ENCODE assay signal across 13 mouse cellular contexts in the genomic region with DNA sequence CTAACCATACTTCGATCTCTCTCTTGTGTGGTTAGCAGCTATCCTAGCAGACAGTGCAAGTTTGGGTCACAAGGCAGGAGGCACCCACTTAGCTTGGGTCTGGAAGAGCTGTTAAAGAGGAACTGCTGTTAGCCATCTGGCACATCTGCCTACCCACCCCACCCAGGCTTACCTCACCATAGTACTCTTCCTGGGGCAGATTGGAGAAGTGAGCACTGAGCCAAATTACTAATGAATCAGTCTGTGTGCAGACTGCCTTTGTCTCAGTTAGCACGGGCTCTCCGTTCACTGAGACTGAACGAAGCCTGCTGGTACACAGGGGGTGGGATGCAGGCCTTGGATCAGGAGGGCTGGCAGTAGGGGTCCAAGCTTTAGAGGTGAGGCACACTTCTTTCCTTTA. TPM values are rescaled to one million over a fixed set of nuclear protein-coding genes. Genes with fewer than 3 reads are reported as not detected.
DNase-seq lines count a peak whose midpoint lies in the region; ATAC-seq and TF ChIP-seq lines count a peak whose summit lies in the region.
"Had no signal": no experiment of that assay in that cellular context is flagged by ENCODE, and none has a peak within 500 bp of the region (broad histone marks: within the 10 kb centered on the region; RNA-seq: fewer than 3 reads in every experiment).

No protein-coding gene starts in this region.

- H3K9ac ChIP-seq in lung, postnatal 0 days (replicated peaks; ENCODE audit: low read depth): no peak overlapping the region
- H3K9ac ChIP-seq: limb, embryonic 13.5 days; midbrain, embryonic 15.5 days had no signal

- no peak overlapping the region for H3K4me2 ChIP-seq in lung, postnatal 0 days (replicated peaks; ENCODE audit: low read depth, low read length)
- H3K4me2 ChIP-seq: limb, embryonic 13.5 days; midbrain, embryonic 15.5 days had no signal

- TF ChIP-seq CTCF in lung, postnatal 0 days (IDR thresholded peaks at IDR 0.05): no peak
- no peak for TF ChIP-seq CTCF in lung, adult 2 months (IDR thresholded peaks at IDR 0.05; ENCODE audit: insufficient read depth, low read length)

- H3K4me3 ChIP-seq in lung, postnatal 0 days (ENCODE audit: low read depth, low read length): no peak overlapping the region
- H3K4me3 ChIP-seq in lung, adult 2 months (replicated peaks; ENCODE audit: extremely low read depth, low read depth, low read length): no peak overlapping the region
- H3K4me3 ChIP-seq: limb, embryonic 13.5 days; midbrain, embryonic 15.5 days had no signal

- no peak overlapping the region for H3K27ac ChIP-seq in lung, postnatal 0 days (ENCODE audit: low read length)
- H3K27ac ChIP-seq: limb, embryonic 13.5 days; midbrain, embryonic 15.5 days had no signal

- ATAC-seq in lung, postnatal 0 days: no peak
- ATAC-seq: midbrain, embryonic 15.5 days had no signal

- intact Hi-C loops in heart, postnatal 14 days (cut with DNase I): no loop called here

- peaks cover 10% of the 10 kb centered on the region; the same call in 1 of the 2 replicates for H3K4me1 ChIP-seq in lung, postnatal 0 days (ENCODE audit: insufficient read depth, low read depth, low read length)
- H3K4me1 ChIP-seq in lung, adult 2 months (ENCODE audit: control insufficient read depth, insufficient read depth, low read length): peaks cover under 1% of the 10 kb centered on the region; the same call in 1 of the 2 replicates

- no peaks in the 10 kb centered on the region for H3K36me3 ChIP-seq in lung, postnatal 0 days (ENCODE audit: insufficient read depth, low read length)
- no peaks in the 10 kb centered on the region; the same call in 1 of the 2 replicates for H3K36me3 ChIP-seq in splenic B cell, adult 2 months (ENCODE audit: control insufficient read depth, insufficient read depth, low read length, poor library complexity, severe bottlenecking)
- H3K36me3 ChIP-seq: midbrain, embryonic 15.5 days had no signal

- DNase-seq in adrenal gland, adult 2 months: peak; percentile 46
- DNase-seq in adrenal gland, postnatal 4 days (ENCODE audit: low spot score in 2 of 2): no peak
- DNase-seq in lung, postnatal 0 days (ENCODE audit: low spot score): peak; percentile 51
- DNase-seq in lung, adult 2 months: no peak
- DNase-seq in lung, postnatal 10 days: peak; percentile 31
- peak; percentile 86 for DNase-seq in splenic B cell, adult 2 months (ENCODE audit: low read depth, low spot score)
- DNase-seq in right cerebral cortex, adult 18-20 months: no peak
- DNase-seq in heart, postnatal 14 days: no peak
- DNase-seq: gastrocnemius, postnatal 10 days; kidney, adult 11 months; right cerebral cortex, postnatal 4 days had no signal

- TF ChIP-seq POLR2A in lung, adult 2 months (IDR thresholded peaks at IDR 0.05; ENCODE audit: borderline replicate concordance, extremely low read depth, low read depth, low read length): no peak

- H3K27me3 ChIP-seq in lung, postnatal 0 days (replicated peaks; ENCODE audit: insufficient read depth, low read length): no peaks in the 10 kb centered on the region
- no peaks in the 10 kb centered on the region for H3K27me3 ChIP-seq in splenic B cell, adult 2 months (ENCODE audit: control insufficient read depth, insufficient read depth, low read length, poor library complexity, severe bottlenecking)
- H3K27me3 ChIP-seq: limb, embryonic 13.5 days; midbrain, embryonic 15.5 days had no signal

- H3K9me3 ChIP-seq in lung, postnatal 0 days (ENCODE audit: low read length): no peaks in the 10 kb centered on the region
- H3K9me3 ChIP-seq: limb, embryonic 13.5 days; midbrain, embryonic 15.5 days had no signal

- TF ChIP-seq EP300 in lung, postnatal 0 days (IDR thresholded peaks at IDR 0.05): no peak

- 85% methylated on average over 4 of the region's 4 CpGs for WGBS in lung, postnatal 0 days
- 71% methylated on average over 4 of the region's 4 CpGs for WGBS in lung, adult 2 months

RNA-seq across cellular contexts. Expression of a gene that starts 6.0 kb away (rescaled TPM):
- total RNA-seq in adrenal gland, adult 2 months (2021): 100 to 1,000 TPM in 1 of 2 experiments, 10 to 100 TPM in 1; 66.9 to 196 TPM
- polyA plus RNA-seq in adrenal gland, adult 2 months (2012; rRNA removed): 384 and 508 TPM in 2 replicates
- total RNA-seq in adrenal gland, postnatal 4 days (2021): 10 to 100 TPM; 76.7 to 83.4 TPM
- polyA plus RNA-seq in lung, postnatal 0 days (2015; fragmentation: Nextera tagmentation; extraction: Ambion mirVana): 16.0 and 18.0 TPM in 2 replicates
- polyA plus RNA-seq in lung, adult 2 months (2012; rRNA removed): 26.3 and 27.5 TPM in 2 replicates
- 1 to 10 TPM; 1.9 to 2.6 TPM for total RNA-seq in heart, postnatal 14 days (2021)

RNA-seq across cellular contexts. Expression of a gene that starts 49.7 kb away (rescaled TPM):
- total RNA-seq in adrenal gland, adult 2 months (2021): 10 to 100 TPM; 81.0 to 90.6 TPM
- 32.2 and 40.2 TPM in 2 replicates for polyA plus RNA-seq in adrenal gland, adult 2 months (2012; rRNA removed)
- 10 to 100 TPM; 56.4 to 57.6 TPM for total RNA-seq in adrenal gland, postnatal 4 days (2021)
- polyA plus RNA-seq in lung, postnatal 0 days (2015; fragmentation: Nextera tagmentation; extraction: Ambion mirVana): 10.6 and 13.9 TPM in 2 replicates
- 24.6 and 28.4 TPM in 2 replicates for polyA plus RNA-seq in lung, adult 2 months (2012; rRNA removed)
- total RNA-seq in heart, postnatal 14 days (2021): 10 to 100 TPM; 26.4 to 27.2 TPM

Comparison
In these comparisons a context has a peak if more than half of its experiments do, and no peak if none do; other contexts are left out.
1. DNase-seq: peak in adrenal gland, adult 2 months (single experiment), lung, postnatal 0 days (single experiment), lung, postnatal 10 days (single experiment) and splenic B cell, adult 2 months (single experiment); none in adrenal gland, postnatal 4 days (0 of 2), lung, adult 2 months (single experiment), right cerebral cortex, adult 18-20 months (single experiment) and heart, postnatal 14 days (0 of 2).
2. RNA of a gene that starts 6.0 kb away (total RNA-seq): 66.9 to 196 TPM in adrenal gland, adult 2 months and 76.7 to 83.4 TPM in adrenal gland, postnatal 4 days; 1.9 to 2.6 TPM in heart, postnatal 14 days; every median in the first group is over 10 times any median in the second.